Mouse (Mus musculus): ENCODE results near the gene Kank3. TPM values are rescaled to one million over a fixed set of nuclear protein-coding genes. Genes with fewer than 3 reads are reported as not detected.

Kank3 gene
- polyA plus RNA-seq, 1 experiment = 146 TPM

DNA sequence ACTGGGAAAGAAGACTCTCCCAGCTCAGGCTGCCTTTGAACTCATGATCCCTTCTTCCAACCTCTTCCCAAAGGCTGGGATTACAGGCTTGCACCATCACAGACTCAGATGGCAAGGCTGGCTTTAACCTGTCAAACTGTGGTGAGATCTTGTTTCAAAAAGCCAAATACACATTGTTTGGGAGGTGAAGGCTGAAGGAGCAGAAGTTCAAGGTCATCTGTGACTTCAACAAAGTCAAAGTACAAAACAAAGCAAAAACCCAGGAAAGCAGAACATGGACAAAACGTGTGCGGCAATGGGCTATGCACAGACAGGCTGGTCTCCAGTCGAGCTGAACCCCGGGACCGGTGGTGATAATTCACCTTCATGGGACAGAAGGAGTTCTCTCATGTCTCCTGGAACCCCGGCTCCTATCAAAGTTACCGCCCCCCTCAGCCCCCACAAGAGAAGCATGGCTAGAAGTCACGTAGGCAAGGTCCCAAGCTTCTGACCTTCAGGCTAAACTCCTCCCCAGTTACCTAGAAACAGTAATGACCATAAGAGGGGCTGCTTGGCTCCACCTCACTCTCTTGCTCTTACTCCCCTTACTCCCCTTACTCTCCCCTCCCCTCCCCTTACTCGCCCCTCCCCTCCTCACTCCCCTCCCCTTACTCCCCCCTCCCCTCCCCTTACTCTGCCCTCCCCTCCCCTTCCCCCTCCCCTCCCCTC is 3.0 kb upstream of the Kank3 start:
- TF ChIP-seq POLR2A (IDR thresholded peaks at IDR 0.05; ENCODE audit: control insufficient read depth, low read depth, low read length) (no peak), CTCF (IDR thresholded peaks at IDR 0.05; ENCODE audit: control insufficient read depth, insufficient read depth, insufficient replicate concordance, low read depth, low read length) (no peak)
- Histone ChIP-seq H3K4me3 (ENCODE audit: control insufficient read depth, low read depth, low read length) (no peak overlapping the region), H3K27ac (ENCODE audit: control insufficient read depth, insufficient read depth, low read depth, low read length) (no peak overlapping the region), H3K36me3 (ENCODE audit: control insufficient read depth, insufficient read depth, low read length) (no peaks in the 10 kb centered on the region), H3K4me1 (ENCODE audit: control insufficient read depth, insufficient read depth, low read length) (peaks cover 12% of the 10 kb centered on the region), H3K27me3 (ENCODE audit: control insufficient read depth, insufficient read depth, low read length) (no peaks in the 10 kb centered on the region)

DNA sequence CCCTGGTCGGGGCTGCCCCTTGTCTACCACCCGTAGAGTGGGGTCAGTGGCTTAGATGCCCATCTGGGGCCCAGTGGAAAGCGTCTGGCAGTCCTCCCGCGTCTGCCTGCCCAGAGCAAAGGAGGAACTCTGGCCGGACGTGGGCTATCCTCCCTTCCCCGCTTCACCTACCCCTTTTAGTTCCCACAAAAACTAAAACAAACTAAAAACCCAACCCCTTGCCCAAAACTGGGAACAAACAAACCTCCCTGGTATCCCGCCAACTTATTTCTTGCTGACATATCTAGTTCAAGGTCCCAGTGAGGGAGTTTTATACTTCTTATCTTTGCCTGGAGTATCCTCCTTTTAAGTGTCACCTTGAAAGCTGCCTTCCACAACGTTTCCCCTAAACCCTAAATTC is 2.1 kb upstream of the Kank3 start:
- Histone ChIP-seq H3K4me3 (ENCODE audit: control insufficient read depth, low read depth, low read length) (no peak overlapping the region), H3K36me3 (ENCODE audit: control insufficient read depth, insufficient read depth, low read length) (no peaks in the 10 kb centered on the region), H3K27ac (ENCODE audit: control insufficient read depth, insufficient read depth, low read depth, low read length) (no peak overlapping the region), H3K4me1 (ENCODE audit: control insufficient read depth, insufficient read depth, low read length) (peaks cover 12% of the 10 kb centered on the region), H3K27me3 (ENCODE audit: control insufficient read depth, insufficient read depth, low read length) (no peaks in the 10 kb centered on the region)
- TF ChIP-seq POLR2A (IDR thresholded peaks at IDR 0.05; ENCODE audit: control insufficient read depth, low read depth, low read length) = no peak
- TF ChIP-seq CTCF (IDR thresholded peaks at IDR 0.05; ENCODE audit: control insufficient read depth, insufficient read depth, insufficient replicate concordance, low read depth, low read length) = no peak

DNA sequence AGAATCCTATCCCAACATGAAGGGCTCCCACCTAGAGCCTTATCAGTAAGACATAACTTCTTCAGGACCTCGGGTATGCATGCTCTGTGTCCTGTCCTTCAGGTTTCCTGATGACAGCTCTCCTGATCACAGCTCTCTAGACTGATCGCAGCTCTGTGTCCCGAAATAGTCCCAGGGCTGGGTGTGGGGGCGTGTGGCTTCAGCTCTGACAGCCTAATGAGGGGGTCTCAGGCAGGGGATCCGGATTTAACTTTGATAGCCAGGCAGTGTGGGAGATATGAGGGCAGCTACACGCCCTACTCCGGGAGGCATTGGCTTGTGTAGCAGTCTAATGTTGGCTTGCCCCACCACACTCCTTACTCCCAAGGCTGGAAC is 810 bp downstream of the Kank3 start:
- Histone ChIP-seq H3K4me3 (ENCODE audit: control insufficient read depth, low read depth, low read length) (peak overlapping the region; percentile 87), H3K27me3 (ENCODE audit: control insufficient read depth, insufficient read depth, low read length) (no peaks in the 10 kb centered on the region), H3K27ac (ENCODE audit: control insufficient read depth, insufficient read depth, low read depth, low read length) (peak overlapping the region; percentile 44), H3K36me3 (ENCODE audit: control insufficient read depth, insufficient read depth, low read length) (no peaks in the 10 kb centered on the region), H3K4me1 (ENCODE audit: control insufficient read depth, insufficient read depth, low read length) (peaks cover 12% of the 10 kb centered on the region)
- TF ChIP-seq CTCF (IDR thresholded peaks at IDR 0.05; ENCODE audit: control insufficient read depth, insufficient read depth, insufficient replicate concordance, low read depth, low read length) (no peak), POLR2A (IDR thresholded peaks at IDR 0.05; ENCODE audit: control insufficient read depth, low read depth, low read length) (no peak)

DNA sequence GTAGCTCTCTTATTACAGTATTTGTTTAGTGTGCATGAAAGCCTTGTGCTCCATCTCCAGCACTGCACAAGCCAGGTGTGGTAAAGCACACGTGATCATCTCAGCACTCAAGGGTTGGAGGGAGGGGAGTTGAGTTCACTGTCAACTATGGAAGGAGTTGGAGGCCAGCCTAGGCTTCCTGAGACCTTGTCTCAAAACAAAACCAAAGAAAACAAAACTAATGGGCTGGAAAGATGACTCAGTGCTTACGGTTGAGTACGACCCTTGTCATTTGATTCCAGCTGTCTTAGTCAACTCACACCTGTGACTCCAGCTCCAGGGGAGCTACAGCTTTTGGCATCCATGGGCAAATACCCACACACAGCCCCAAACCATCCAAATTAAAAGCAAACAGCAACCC is 2.2 kb downstream of the Kank3 start:
- no peak overlapping the region for H3K4me3 ChIP-seq (ENCODE audit: control insufficient read depth, low read depth, low read length)
- no peaks in the 10 kb centered on the region for H3K36me3 ChIP-seq (ENCODE audit: control insufficient read depth, insufficient read depth, low read length)
- no peaks in the 10 kb centered on the region for H3K27me3 ChIP-seq (ENCODE audit: control insufficient read depth, insufficient read depth, low read length)
- peaks cover 17% of the 10 kb centered on the region for H3K4me1 ChIP-seq (ENCODE audit: control insufficient read depth, insufficient read depth, low read length)
- no peak for TF ChIP-seq CTCF (IDR thresholded peaks at IDR 0.05; ENCODE audit: control insufficient read depth, insufficient read depth, insufficient replicate concordance, low read depth, low read length)
- no peak for TF ChIP-seq POLR2A (IDR thresholded peaks at IDR 0.05; ENCODE audit: control insufficient read depth, low read depth, low read length)
- H3K27ac ChIP-seq (ENCODE audit: control insufficient read depth, insufficient read depth, low read depth, low read length) = peak overlapping the region; percentile 73

DNA sequence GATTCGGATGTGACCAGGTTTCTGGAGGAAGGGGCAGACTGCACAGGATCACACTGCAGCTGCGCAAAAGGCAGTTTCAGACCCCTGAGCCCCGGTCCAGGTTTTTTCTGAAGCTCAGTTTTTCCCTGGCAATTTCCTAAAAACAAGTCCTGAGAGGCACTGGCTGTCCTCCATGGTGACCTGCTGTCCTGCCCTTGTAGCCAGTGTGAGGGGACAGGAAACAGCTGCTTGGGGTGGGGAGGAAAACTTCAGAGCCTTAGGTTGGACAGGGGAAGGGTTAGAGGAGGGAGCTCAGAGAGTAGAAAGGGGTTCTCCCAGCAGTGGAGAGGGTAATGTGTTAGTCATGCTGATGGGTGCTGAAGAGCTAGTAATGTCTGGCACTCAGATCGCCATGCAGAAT is 2.7 kb downstream of the Kank3 start:
- peaks cover 19% of the 10 kb centered on the region for H3K4me1 ChIP-seq (ENCODE audit: control insufficient read depth, insufficient read depth, low read length)
- no peaks in the 10 kb centered on the region for H3K27me3 ChIP-seq (ENCODE audit: control insufficient read depth, insufficient read depth, low read length)
- no peak for TF ChIP-seq POLR2A (IDR thresholded peaks at IDR 0.05; ENCODE audit: control insufficient read depth, low read depth, low read length)
- TF ChIP-seq CTCF (IDR thresholded peaks at IDR 0.05; ENCODE audit: control insufficient read depth, insufficient read depth, insufficient replicate concordance, low read depth, low read length) = no peak
- no peaks in the 10 kb centered on the region for H3K36me3 ChIP-seq (ENCODE audit: control insufficient read depth, insufficient read depth, low read length)
- H3K4me3 ChIP-seq (ENCODE audit: control insufficient read depth, low read depth, low read length) = no peak overlapping the region
- peak overlapping the region; percentile 73 for H3K27ac ChIP-seq (ENCODE audit: control insufficient read depth, insufficient read depth, low read depth, low read length)

DNA sequence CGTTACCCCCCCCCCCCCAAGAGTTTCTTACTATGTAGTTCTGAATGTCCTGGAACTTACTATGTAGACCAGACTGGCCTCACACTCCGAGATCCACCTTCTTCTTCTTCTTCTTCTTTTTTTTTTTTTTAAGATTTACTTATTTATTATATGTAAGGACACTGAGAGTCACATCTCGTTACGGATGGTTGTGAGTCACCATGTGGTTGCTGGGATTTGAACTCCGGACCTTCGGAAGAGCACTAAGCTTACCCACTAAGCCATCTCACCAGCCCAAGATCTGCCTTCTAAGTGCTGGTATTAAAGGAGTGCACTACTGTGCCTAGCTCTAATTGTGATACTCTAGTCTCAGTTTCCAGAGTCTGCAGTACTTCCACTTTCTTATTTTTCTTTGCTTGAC is 5.1 kb downstream of the Kank3 start:
- Histone ChIP-seq H3K27me3 (ENCODE audit: control insufficient read depth, insufficient read depth, low read length) (no peaks in the 10 kb centered on the region), H3K36me3 (ENCODE audit: control insufficient read depth, insufficient read depth, low read length) (no peaks in the 10 kb centered on the region), H3K4me3 (ENCODE audit: control insufficient read depth, low read depth, low read length) (no peak overlapping the region), H3K27ac (ENCODE audit: control insufficient read depth, insufficient read depth, low read depth, low read length) (no peak overlapping the region), H3K4me1 (ENCODE audit: control insufficient read depth, insufficient read depth, low read length) (peaks cover 23% of the 10 kb centered on the region)
- TF ChIP-seq POLR2A (IDR thresholded peaks at IDR 0.05; ENCODE audit: control insufficient read depth, low read depth, low read length) (no peak), CTCF (IDR thresholded peaks at IDR 0.05; ENCODE audit: control insufficient read depth, insufficient read depth, insufficient replicate concordance, low read depth, low read length) (no peak)

- no peak for TF ChIP-seq POLR2A (IDR thresholded peaks at IDR 0.05; ENCODE audit: control insufficient read depth, low read depth, low read length)
- TF ChIP-seq CTCF (IDR thresholded peaks at IDR 0.05; ENCODE audit: control insufficient read depth, insufficient read depth, insufficient replicate concordance, low read depth, low read length) = no peak
- Histone ChIP-seq H3K27ac (ENCODE audit: control insufficient read depth, insufficient read depth, low read depth, low read length) (no peak overlapping the region; the same call in 1 of the 2 replicates), H3K36me3 (ENCODE audit: control insufficient read depth, insufficient read depth, low read length) (no peaks in the 10 kb centered on the region)
Measured at GRCm38 (mm10) chr17:33816612-33817011, 6.3 kb downstream of the Kank3 start.

More at GRCm38 (mm10) chr17:33816612-33817011, 6.3 kb downstream of the Kank3 start:
- Histone ChIP-seq H3K27me3 (ENCODE audit: control insufficient read depth, insufficient read depth, low read length) (no peaks in the 10 kb centered on the region), H3K4me1 (ENCODE audit: control insufficient read depth, insufficient read depth, low read length) (peaks cover 14% of the 10 kb centered on the region), H3K4me3 (ENCODE audit: control insufficient read depth, low read depth, low read length) (no peak overlapping the region; the same call in 1 of the 2 replicates)
